Mouse (Mus musculus) brain, embryonic 14.5 days (tissue): ENCODE data around the gene Armc9.

ENCODE experiments used
- CTCF ChIP-seq: fragments of 200-500 bp; IDR thresholded peaks from 2 replicates; pipeline ENCODE4 v1.5.1; 2012; ENCODE audit warnings: inconsistent platforms, mild to moderate bottlenecking, moderate library complexity, borderline replicate concordance; ENCODE audit not compliant: insufficient read depth, insufficient read length; ENCODE audit errors: extremely low read depth
- POLR2A ChIP-seq: fragments of 200-500 bp; IDR thresholded peaks from 2 replicates; pipeline ENCODE4 v1.6.1; 2012; ENCODE audit warnings: mild to moderate bottlenecking, inconsistent platforms, borderline replicate concordance; ENCODE audit not compliant: poor library complexity, insufficient read depth, insufficient read length, severe bottlenecking; ENCODE audit errors: extremely low read depth

DNA sequence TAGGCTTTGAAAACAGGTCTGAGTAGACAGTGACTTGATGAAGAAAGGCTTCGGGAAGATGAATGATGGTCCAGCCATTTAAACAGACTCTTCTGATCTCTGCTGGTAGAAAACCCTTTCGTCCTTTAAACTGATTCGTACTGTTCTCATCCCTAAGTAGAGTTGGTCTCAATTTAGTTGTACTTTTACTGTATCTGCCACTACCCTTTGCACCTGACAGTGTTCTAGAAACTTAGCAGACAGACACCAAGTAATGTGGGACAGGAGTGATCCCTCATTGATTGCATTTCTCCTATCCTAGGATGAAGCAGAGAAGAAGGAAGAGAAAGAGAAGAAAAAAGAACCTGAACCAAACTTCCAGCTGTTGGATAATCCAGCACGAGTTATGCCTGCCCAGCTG, 21.2 kb upstream of the Armc9 start, which contains the start of gene Gm21972:
- no peak for TF ChIP-seq POLR2A
- no peak for TF ChIP-seq CTCF
